In the genomic region with DNA sequence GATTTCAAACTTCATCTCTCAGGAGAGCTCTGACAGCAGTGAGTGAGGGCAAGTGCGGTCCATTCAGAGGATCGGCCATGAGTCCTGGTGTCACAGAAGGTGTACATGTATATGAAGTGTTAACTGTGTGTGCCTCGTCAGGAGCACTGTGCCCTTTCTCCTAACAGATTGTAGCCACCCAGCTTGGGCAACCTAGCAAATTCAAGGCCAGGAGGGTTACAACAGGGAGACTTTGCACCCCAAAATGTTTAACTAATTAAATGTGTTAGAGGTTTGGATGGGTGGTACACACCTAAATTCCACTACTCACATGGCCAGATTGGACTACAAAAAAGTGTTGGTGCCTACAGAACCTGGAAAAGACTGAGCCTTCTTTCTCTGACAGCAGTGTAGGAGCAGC, we compare ENCODE assay signal across 29 mouse cellular contexts. TPM values are rescaled to one million over a fixed set of nuclear protein-coding genes. Genes with fewer than 3 reads are reported as not detected.
DNase-seq lines count a peak whose midpoint lies in the region; ATAC-seq and TF ChIP-seq lines count a peak whose summit lies in the region.
"Had no signal": no experiment of that assay in that cellular context is flagged by ENCODE, and none has a peak within 500 bp of the region (broad histone marks: within the 10 kb centered on the region; RNA-seq: fewer than 3 reads in every experiment).

No protein-coding gene starts in this region.

- no peak for TF ChIP-seq CTCF in kidney, adult 2 months (conservative IDR thresholded peaks at IDR 0.05; ENCODE audit: insufficient read depth, insufficient read length, low read depth, low read length)
- TF ChIP-seq CTCF in liver, adult 2 months (IDR thresholded peaks at IDR 0.05; ENCODE audit: low read depth, low read length), result no peak
- no peak for TF ChIP-seq CTCF in stomach, postnatal 0 days (IDR thresholded peaks at IDR 0.05; ENCODE audit: low read depth)

- 0 out of 2 replicates have a peak overlapping the region, but pooled peaks have one; percentile 4 for H3K9ac ChIP-seq in forebrain, embryonic 12.5 days
- H3K9ac ChIP-seq in forebrain, embryonic 11.5 days (ENCODE audit: low read length), result no peak overlapping the region
- no peak overlapping the region for H3K9ac ChIP-seq in liver, adult 2 months (ENCODE audit: low read depth, low read length)
- no peak overlapping the region for H3K9ac ChIP-seq in liver, embryonic 11.5 days (ENCODE audit: low read depth, low read length)
- no peak overlapping the region for H3K9ac ChIP-seq in stomach, postnatal 0 days (ENCODE audit: low read length)
- H3K9ac ChIP-seq: embryonic facial prominence, embryonic 15.5 days; limb, embryonic 13.5 days; liver, embryonic 15.5 days; midbrain, embryonic 12.5 days; neural tube, embryonic 15.5 days had no signal

- no peak for TF ChIP-seq EP300 in stomach, postnatal 0 days (optimal IDR thresholded peaks at IDR 0.05)

- no peak for DNase-seq in forebrain, embryonic 11.5 days (ENCODE audit: low spot score)
- no peak for DNase-seq in kidney, adult 2 months
- DNase-seq in kidney, adult 9 months, result no peak
- DNase-seq in liver, adult 2 months (ENCODE audit: extremely low read depth, low read depth, low spot score), result peak; percentile 83
- no peak for DNase-seq in liver, embryonic 11.5 days (ENCODE audit: low spot score)
- no peak for DNase-seq in stomach, postnatal 0 days (ENCODE audit: low spot score)
- DNase-seq: adrenal gland, adult 2 months; adrenal gland, postnatal 36 days; cerebellum, adult 8-10 months; cerebellum, postnatal 25 days; gastrocnemius, postnatal 36 days; heart, adult 18-20 months; heart, postnatal 4 days; kidney, postnatal 14 days; lung, postnatal 36 days; retina, postnatal 1 day; right cerebral cortex, postnatal 14 days had no signal

- peaks cover 18% of the 10 kb centered on the region for H3K36me3 ChIP-seq in forebrain, embryonic 12.5 days (replicated peaks)
- H3K36me3 ChIP-seq in forebrain, embryonic 11.5 days (ENCODE audit: control insufficient read depth, insufficient read depth, low read length), result no peaks in the 10 kb centered on the region
- no peaks in the 10 kb centered on the region for H3K36me3 ChIP-seq in kidney, adult 2 months (ENCODE audit: control insufficient read depth, insufficient read depth, low read length)
- peaks cover 10% of the 10 kb centered on the region; the same call in 1 of the 2 replicates for H3K36me3 ChIP-seq in liver, adult 2 months (ENCODE audit: control insufficient read depth, insufficient read depth, low read length)
- no peaks in the 10 kb centered on the region; the same call in 1 of the 2 replicates for H3K36me3 ChIP-seq in liver, embryonic 11.5 days (ENCODE audit: control insufficient read depth, insufficient read depth, low read length)
- H3K36me3 ChIP-seq in stomach, postnatal 0 days (ENCODE audit: control insufficient read depth, insufficient read depth, low read length), result peaks cover 10% of the 10 kb centered on the region

- TF ChIP-seq POLR2A in kidney, adult 2 months (IDR thresholded peaks at IDR 0.05; ENCODE audit: low read depth, low read length), result no peak
- no peak for TF ChIP-seq POLR2A in liver, adult 2 months (IDR thresholded peaks at IDR 0.05; ENCODE audit: extremely low read depth, insufficient read depth, low read length)

- WGBS in forebrain, embryonic 12.5 days, result 88% methylated on average over 3 of the region's 3 CpGs
- whole genome bisulfite sequencing in forebrain, embryonic 11.5 days, result 88% methylated on average over 3 of the region's 3 CpGs
- 73% methylated on average over 3 of the region's 3 CpGs for WGBS in kidney, adult 2 months
- WGBS in liver, adult 2 months, result 47% methylated on average over 3 of the region's 3 CpGs
- 86% methylated on average over 3 of the region's 3 CpGs for WGBS in liver, embryonic 11.5 days
- WGBS in stomach, postnatal 0 days, result 90% methylated on average over 3 of the region's 3 CpGs

- H3K4me3 ChIP-seq in forebrain, embryonic 12.5 days (replicated peaks), result no peak overlapping the region
- H3K4me3 ChIP-seq in forebrain, embryonic 11.5 days (ENCODE audit: low read depth, low read length), result no peak overlapping the region
- no peak overlapping the region for H3K4me3 ChIP-seq in kidney, adult 2 months (ENCODE audit: insufficient read depth, low read depth, low read length)
- H3K4me3 ChIP-seq in liver, adult 2 months (ENCODE audit: insufficient read depth, low read depth, low read length), result no peak overlapping the region
- H3K4me3 ChIP-seq in liver, embryonic 11.5 days (ENCODE audit: low read depth, low read length), result no peak overlapping the region
- H3K4me3 ChIP-seq in stomach, postnatal 0 days (ENCODE audit: low read depth, low read length), result no peak overlapping the region
- H3K4me3 ChIP-seq: embryonic facial prominence, embryonic 10.5 days; embryonic facial prominence, embryonic 15.5 days; hindbrain, embryonic 13.5 days; limb, embryonic 13.5 days; liver, embryonic 15.5 days; midbrain, embryonic 12.5 days; neural tube, embryonic 15.5 days had no signal

- H3K4me2 ChIP-seq in forebrain, embryonic 12.5 days, result no peak overlapping the region
- no peak overlapping the region for H3K4me2 ChIP-seq in forebrain, embryonic 11.5 days (ENCODE audit: low read depth, low read length, severe bottlenecking)
- H3K4me2 ChIP-seq in liver, embryonic 11.5 days, result no peak overlapping the region
- no peak overlapping the region for H3K4me2 ChIP-seq in stomach, postnatal 0 days (replicated peaks; ENCODE audit: low read depth)
- H3K4me2 ChIP-seq: embryonic facial prominence, embryonic 15.5 days; hindbrain, embryonic 13.5 days; limb, embryonic 13.5 days; liver, embryonic 15.5 days; midbrain, embryonic 12.5 days; neural tube, embryonic 15.5 days had no signal

- no peaks in the 10 kb centered on the region for H3K4me1 ChIP-seq in forebrain, embryonic 12.5 days
- no peaks in the 10 kb centered on the region for H3K4me1 ChIP-seq in forebrain, embryonic 11.5 days (replicated peaks; ENCODE audit: control insufficient read depth, insufficient read depth, low read length)
- H3K4me1 ChIP-seq in kidney, adult 2 months (ENCODE audit: control insufficient read depth, insufficient read depth, low read length), result peaks cover 41% of the 10 kb centered on the region
- H3K4me1 ChIP-seq in liver, adult 2 months (ENCODE audit: control insufficient read depth, insufficient read depth, low read length), result peaks cover 22% of the 10 kb centered on the region
- H3K4me1 ChIP-seq in liver, embryonic 11.5 days (replicated peaks; ENCODE audit: control insufficient read depth, insufficient read depth, low read length), result no peaks in the 10 kb centered on the region
- H3K4me1 ChIP-seq in stomach, postnatal 0 days (replicated peaks; ENCODE audit: control insufficient read depth, insufficient read depth), result no peaks in the 10 kb centered on the region
- H3K4me1 ChIP-seq: embryonic facial prominence, embryonic 10.5 days; midbrain, embryonic 12.5 days had no signal

- no peaks in the 10 kb centered on the region for H3K27me3 ChIP-seq in forebrain, embryonic 12.5 days
- no peaks in the 10 kb centered on the region for H3K27me3 ChIP-seq in forebrain, embryonic 11.5 days (ENCODE audit: control insufficient read depth, insufficient read depth, low read length)
- no peaks in the 10 kb centered on the region for H3K27me3 ChIP-seq in kidney, adult 2 months (replicated peaks; ENCODE audit: control insufficient read depth, insufficient read depth, low read length)
- H3K27me3 ChIP-seq in liver, adult 2 months (ENCODE audit: control insufficient read depth, insufficient read depth, low read length), result no peaks in the 10 kb centered on the region
- H3K27me3 ChIP-seq in liver, embryonic 11.5 days (replicated peaks; ENCODE audit: control insufficient read depth, insufficient read depth, low read length), result no peaks in the 10 kb centered on the region
- no peaks in the 10 kb centered on the region for H3K27me3 ChIP-seq in stomach, postnatal 0 days (ENCODE audit: control insufficient read depth, insufficient read depth, low read length)
- H3K27me3 ChIP-seq: CH12.LX; embryonic facial prominence, embryonic 15.5 days; hindbrain, embryonic 13.5 days; limb, embryonic 13.5 days; liver, embryonic 15.5 days; midbrain, embryonic 12.5 days; neural tube, embryonic 15.5 days had no signal

- H3K79me2 ChIP-seq in liver, adult 2 months (ENCODE audit: control insufficient read depth, insufficient read depth, low read length), result peaks cover 10% of the 10 kb centered on the region; the same call in 1 of the 2 replicates

- H3K27ac ChIP-seq in forebrain, embryonic 12.5 days, result no peak overlapping the region
- no peak overlapping the region for H3K27ac ChIP-seq in forebrain, embryonic 11.5 days (ENCODE audit: low read depth, low read length)
- peak overlapping the region; percentile 11 for H3K27ac ChIP-seq in kidney, adult 2 months (ENCODE audit: insufficient read depth, low read depth, low read length)
- H3K27ac ChIP-seq in liver, adult 2 months (replicated peaks; ENCODE audit: insufficient read depth, low read depth, low read length), result peak overlapping the region; percentile 79
- H3K27ac ChIP-seq in liver, embryonic 11.5 days (ENCODE audit: low read depth, low read length), result no peak overlapping the region
- peak overlapping the region; percentile 40; the same call in 1 of the 2 replicates for H3K27ac ChIP-seq in stomach, postnatal 0 days (replicated peaks)
- H3K27ac ChIP-seq: embryonic facial prominence, embryonic 10.5 days; hindbrain, embryonic 13.5 days; limb, embryonic 13.5 days; liver, embryonic 15.5 days; midbrain, embryonic 12.5 days; neural tube, embryonic 15.5 days had no signal

- ATAC-seq in forebrain, embryonic 12.5 days (ENCODE audit: low FRiP score), result no peak
- ATAC-seq in forebrain, embryonic 11.5 days (replicated peaks; ENCODE audit: low FRiP score), result no peak
- ATAC-seq in liver, embryonic 11.5 days (replicated peaks; ENCODE audit: low FRiP score), result no peak
- no peak for ATAC-seq in stomach, postnatal 0 days (ENCODE audit: low FRiP score, low TSS enrichment)
- ATAC-seq: activated CD4-positive, CD25-positive, alpha-beta regulatory T cell, adult 4 months; forebrain, embryonic 14.5 days; intestine, embryonic 16.5 days had no signal

- no peaks in the 10 kb centered on the region for H3K9me3 ChIP-seq in forebrain, embryonic 12.5 days
- H3K9me3 ChIP-seq in forebrain, embryonic 11.5 days (ENCODE audit: control insufficient read depth, low read length), result no peaks in the 10 kb centered on the region
- no peaks in the 10 kb centered on the region for H3K9me3 ChIP-seq in liver, embryonic 11.5 days (ENCODE audit: control insufficient read depth, low read length)
- no peaks in the 10 kb centered on the region for H3K9me3 ChIP-seq in stomach, postnatal 0 days (ENCODE audit: control insufficient read depth, low read length)
- H3K9me3 ChIP-seq: embryonic facial prominence, embryonic 10.5 days; embryonic facial prominence, embryonic 15.5 days; hindbrain, embryonic 13.5 days; limb, embryonic 13.5 days; liver, embryonic 15.5 days; midbrain, embryonic 12.5 days; neural tube, embryonic 15.5 days had no signal

RNA-seq across cellular contexts. Expression of a gene that starts 31.4 kb away (rescaled TPM):
- 3.6 and 3.9 TPM in 2 replicates for polyA plus RNA-seq in forebrain, embryonic 12.5 days (2016; fragmentation: Nextera tagmentation; extraction: Ambion mirVana)
- 2.5 and 3.0 TPM in 2 replicates for polyA plus RNA-seq in forebrain, embryonic 11.5 days (2014; fragmentation: Nextera tagmentation; extraction: Ambion mirVana)
- 0.15 and 0.17 TPM in 2 replicates for polyA plus RNA-seq in kidney, adult 2 months (2012; rRNA removed)
- total RNA-seq in liver, adult 2 months (2014; rRNA removed), result under 0.01 TPM in 2 replicates
- under 0.01 TPM in 1 of 2 replicates, not detected in the other for polyA plus RNA-seq in liver, adult 2 months (2012; rRNA removed)
- 5.2 and 5.7 TPM in 2 replicates for polyA plus RNA-seq in liver, embryonic 11.5 days (2014; fragmentation: Nextera tagmentation; extraction: Ambion mirVana)
- 1.6 and 2.0 TPM in 2 replicates for polyA plus RNA-seq in stomach, postnatal 0 days (2015; fragmentation: Nextera tagmentation; extraction: Ambion mirVana)

RNA-seq across cellular contexts. Expression of a gene that starts 42.2 kb away (rescaled TPM):
- polyA plus RNA-seq in forebrain, embryonic 12.5 days (2016; fragmentation: Nextera tagmentation; extraction: Ambion mirVana), result 62.7 and 67.9 TPM in 2 replicates
- polyA plus RNA-seq in forebrain, embryonic 11.5 days (2014; fragmentation: Nextera tagmentation; extraction: Ambion mirVana), result 77.1 and 82.0 TPM in 2 replicates
- 66.8 and 67.2 TPM in 2 replicates for polyA plus RNA-seq in kidney, adult 2 months (2012; rRNA removed)
- total RNA-seq in liver, adult 2 months (2014; rRNA removed), result 20.7 and 28.8 TPM in 2 replicates
- 24.9 and 29.9 TPM in 2 replicates for polyA plus RNA-seq in liver, adult 2 months (2012; rRNA removed)
- 41.1 and 41.5 TPM in 2 replicates for polyA plus RNA-seq in liver, embryonic 11.5 days (2014; fragmentation: Nextera tagmentation; extraction: Ambion mirVana)
- polyA plus RNA-seq in stomach, postnatal 0 days (2015; fragmentation: Nextera tagmentation; extraction: Ambion mirVana), result 52.7 and 59.2 TPM in 2 replicates

Comparison
In these comparisons a context has a peak if more than half of its experiments do, and no peak if none do; other contexts are left out.
1. H3K27ac ChIP-seq: peak in kidney, adult 2 months (single experiment), liver, adult 2 months (single experiment) and stomach, postnatal 0 days (single experiment); none in forebrain, embryonic 12.5 days (single experiment), forebrain, embryonic 11.5 days (single experiment) and liver, embryonic 11.5 days (single experiment).